Mouse (Mus musculus) forebrain, embryonic 12.5 days (tissue): ENCODE measurements around the gene Pbx4. TPM values are rescaled to one million over a fixed set of nuclear protein-coding genes. Genes with fewer than 3 reads are reported as not detected.
A peak's percentile ranks its signal among the peaks of the same experiment; 100 is the strongest.

Experiments used
- ATAC-seq: fragments of 200-750 bp; cut with Nextera tagmentation; 2 replicates; pipeline ENCODE4 v1.8.0; 2017; ENCODE audit warnings: moderate TSS enrichment; ENCODE audit not compliant: low FRiP score
- H3K27ac ChIP-seq: fragments of 300-500 bp; sonication (generic); 2 replicates; pipeline ENCODE4 v1.5.1; 2016; ENCODE audit warnings: mild to moderate bottlenecking
- H3K27me3 ChIP-seq: fragments of 300-500 bp; sonication (generic); 2 replicates; pipeline ENCODE4 v1.6.1; 2016; ENCODE audit warnings: mild to moderate bottlenecking
- H3K36me3 ChIP-seq: fragments of 300-500 bp; sonication (generic); replicated peaks from 2 replicates; pipeline ENCODE4 v1.6.1; 2016; ENCODE audit warnings: mild to moderate bottlenecking
- H3K4me1 ChIP-seq: fragments of 300-500 bp; sonication (generic); 2 replicates; pipeline ENCODE4 v1.6.1; 2016
- H3K4me2 ChIP-seq: fragments of 300-500 bp; sonication (generic); 2 replicates; pipeline ENCODE4 v1.6.1; 2016; ENCODE audit warnings: mild to moderate bottlenecking, moderate library complexity
- H3K4me3 ChIP-seq: fragments of 300-500 bp; sonication (generic); replicated peaks from 2 replicates; pipeline ENCODE4 v1.5.1; 2016; ENCODE audit warnings: mild to moderate bottlenecking
- H3K9ac ChIP-seq: fragments of 300-500 bp; sonication (generic); 2 replicates; pipeline ENCODE4 v1.6.1; 2016; ENCODE audit warnings: mild to moderate bottlenecking
- H3K9me3 ChIP-seq: fragments of 300-500 bp; sonication (generic); 2 replicates; pipeline ENCODE4 v1.6.1; 2016
- WGBS: fragments of 180-500 bp; shearing (Covaris S2); methylation state at CpG from one replicate; pipeline ENCODE4 v1.1.7; 2016; 5-methylcytosine and 5-hydroxymethylcytosine counted together
- polyA plus RNA-seq: library from polyadenylated mRNA; unstranded; fragments of >200 nt; fragmentation: Nextera tagmentation; extraction: Ambion mirVana; gene quantifications from 2 replicates; pipeline ENCODE4 v1.2.1, GENCODE M21; 2016

The Pbx4 gene
- polyA plus RNA-seq, 1 experiment from 2014 or later = 54.0 TPM

DNA sequence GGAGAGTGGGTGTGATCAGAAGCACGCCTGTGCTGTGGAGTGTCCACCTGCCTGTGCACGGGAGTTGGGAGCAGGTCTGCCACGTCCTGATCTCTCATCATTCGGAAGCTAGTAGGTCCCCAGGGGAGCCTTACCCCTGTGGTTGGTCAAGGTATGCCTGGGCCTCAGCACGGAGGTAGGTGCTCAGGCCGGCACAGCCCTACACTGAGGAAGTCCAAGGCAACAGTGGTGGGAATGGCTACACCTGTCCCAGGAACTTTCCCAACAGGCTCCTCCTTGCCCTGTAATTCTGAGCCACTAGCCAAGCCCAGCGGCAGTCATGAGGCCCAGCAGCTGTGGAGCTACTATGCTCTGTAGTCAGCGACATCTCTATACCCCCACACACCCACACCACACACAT lies 47.4 kb downstream of the Pbx4 start:
- Histone ChIP-seq H3K9ac (no peak overlapping the region), H3K4me3 (no peak overlapping the region), H3K27ac (no peak overlapping the region), H3K4me1 (peaks cover 19% of the 10 kb centered on the region), H3K4me2 (no peak overlapping the region), H3K36me3 (no peaks in the 10 kb centered on the region), H3K27me3 (peaks cover 84% of the 10 kb centered on the region), H3K9me3 (0 out of 2 replicates have a peak, but pooled peaks cover 3% of the 10 kb centered on the region)
- no peak for ATAC-seq
- WGBS = 65% methylated on average over 8 of the region's 8 CpGs

DNA sequence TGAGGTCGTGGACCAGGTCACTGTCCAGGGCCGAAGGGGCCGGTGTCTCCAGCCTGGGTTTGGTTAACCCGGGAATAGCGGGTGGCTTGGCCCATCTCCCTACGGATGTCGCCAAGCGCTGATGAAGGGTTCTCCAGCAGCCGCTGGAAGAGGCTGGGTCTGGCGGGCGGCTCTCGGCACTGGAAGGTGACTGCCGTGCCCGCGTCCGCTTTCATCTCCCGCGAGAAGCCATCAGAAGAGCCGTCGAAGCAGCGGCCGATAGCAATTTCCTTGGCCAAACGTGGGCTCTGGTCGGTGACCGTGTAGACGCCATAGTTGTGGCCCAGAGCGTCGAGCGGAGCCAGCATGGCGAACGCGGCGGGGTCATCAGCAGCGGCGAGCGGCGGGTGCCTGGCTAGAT lies 48.5 kb downstream of the Pbx4 start:
- Histone ChIP-seq H3K4me1 (peaks cover 19% of the 10 kb centered on the region), H3K4me3 (peak overlapping the region; percentile 41), H3K9me3 (0 out of 2 replicates have a peak, but pooled peaks cover 3% of the 10 kb centered on the region), H3K36me3 (no peaks in the 10 kb centered on the region), H3K4me2 (peak overlapping the region; percentile 53), H3K27ac (no peak overlapping the region), H3K27me3 (peaks cover 96% of the 10 kb centered on the region), H3K9ac (no peak overlapping the region; the same call in 1 of the 2 replicates)
- WGBS = 12% methylated on average over 37 of the region's 37 CpGs
- ATAC-seq = no peak

DNA sequence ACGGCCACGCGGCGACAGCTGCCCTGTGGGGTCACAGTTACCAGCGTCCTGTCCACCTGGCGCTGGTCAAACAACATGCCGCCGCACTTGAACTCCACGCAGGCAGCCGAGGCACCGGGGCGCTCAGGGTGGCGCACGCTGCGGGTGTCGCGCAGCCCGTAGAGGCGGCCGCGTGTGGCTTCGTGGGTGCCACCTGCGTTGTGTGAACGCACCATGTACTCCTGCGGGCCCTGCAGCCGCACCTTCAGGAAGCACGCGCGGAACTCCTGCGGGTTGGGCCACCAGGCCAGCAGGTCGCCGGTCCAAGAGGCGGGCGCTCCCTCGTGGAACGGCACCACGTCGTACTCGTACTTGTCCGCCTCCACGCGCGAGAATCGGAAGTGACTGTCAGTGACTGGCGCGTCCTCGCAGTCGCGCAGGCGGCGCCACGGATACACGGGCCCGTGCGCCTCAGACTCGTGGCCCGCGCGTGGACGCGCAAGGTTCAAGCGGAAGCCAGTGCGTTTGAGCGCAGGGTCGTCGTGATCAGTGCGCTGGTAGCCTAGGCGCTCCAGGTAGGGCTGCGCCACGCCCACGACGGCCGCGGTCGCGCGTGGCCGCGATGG lies 49.1 kb downstream of the Pbx4 start:
- Histone ChIP-seq H3K27me3 (peaks cover 96% of the 10 kb centered on the region), H3K9ac (no peak overlapping the region; the same call in 1 of the 2 replicates), H3K27ac (no peak overlapping the region), H3K4me3 (peak overlapping the region; percentile 41), H3K4me2 (peak overlapping the region; percentile 53), H3K9me3 (0 out of 2 replicates have a peak, but pooled peaks cover 3% of the 10 kb centered on the region), H3K4me1 (peaks cover 19% of the 10 kb centered on the region), H3K36me3 (no peaks in the 10 kb centered on the region)
- no peak for ATAC-seq
- 15% methylated on average over 79 of the region's 79 CpGs for WGBS

DNA sequence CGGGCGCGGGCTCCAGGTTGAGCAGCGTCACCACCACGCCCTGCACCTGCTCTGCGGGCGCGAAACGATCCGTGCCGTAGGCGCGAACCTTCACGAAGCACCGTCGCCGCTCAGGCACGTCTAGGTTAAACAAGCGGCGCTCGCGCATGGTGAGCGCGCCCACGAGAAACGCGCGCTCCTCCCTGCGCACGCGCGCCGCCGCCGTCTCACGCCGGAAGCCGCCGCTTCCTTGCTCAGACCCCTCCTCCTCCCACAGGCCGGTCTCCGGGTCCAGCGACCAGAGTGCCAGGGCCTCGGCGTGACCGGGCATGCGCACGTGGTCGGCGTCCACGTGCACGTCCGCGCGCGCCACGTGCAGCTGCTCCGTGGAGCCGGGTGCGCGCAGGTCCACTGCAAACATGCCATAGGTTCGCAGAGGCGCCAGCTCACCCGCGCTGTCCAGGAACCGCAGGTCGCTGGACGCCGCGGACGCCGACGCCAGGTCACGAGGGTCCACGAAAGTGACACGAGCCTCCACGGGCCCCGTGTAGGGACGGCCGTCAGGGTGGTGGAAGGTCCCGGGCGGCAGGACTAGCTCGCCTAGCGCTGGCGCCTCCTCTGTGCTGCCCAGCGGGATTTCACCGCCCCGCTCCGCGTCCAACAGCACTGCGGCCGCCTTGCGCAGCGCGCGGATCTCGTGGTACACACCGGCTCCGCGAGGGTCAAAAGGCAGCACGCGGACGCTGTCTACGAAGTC lies 49.9 kb downstream of the Pbx4 start:
- Histone ChIP-seq H3K27me3 (peaks cover 97% of the 10 kb centered on the region), H3K4me2 (peak overlapping the region; percentile 53), H3K36me3 (no peaks in the 10 kb centered on the region), H3K9ac (no peak overlapping the region), H3K4me3 (peak overlapping the region; percentile 41), H3K4me1 (peaks cover 25% of the 10 kb centered on the region), H3K9me3 (0 out of 2 replicates have a peak, but pooled peaks cover 3% of the 10 kb centered on the region), H3K27ac (no peak overlapping the region)
- peak; percentile 57 for ATAC-seq
- WGBS = 7% methylated on average over 101 of the region's 103 CpGs

DNA sequence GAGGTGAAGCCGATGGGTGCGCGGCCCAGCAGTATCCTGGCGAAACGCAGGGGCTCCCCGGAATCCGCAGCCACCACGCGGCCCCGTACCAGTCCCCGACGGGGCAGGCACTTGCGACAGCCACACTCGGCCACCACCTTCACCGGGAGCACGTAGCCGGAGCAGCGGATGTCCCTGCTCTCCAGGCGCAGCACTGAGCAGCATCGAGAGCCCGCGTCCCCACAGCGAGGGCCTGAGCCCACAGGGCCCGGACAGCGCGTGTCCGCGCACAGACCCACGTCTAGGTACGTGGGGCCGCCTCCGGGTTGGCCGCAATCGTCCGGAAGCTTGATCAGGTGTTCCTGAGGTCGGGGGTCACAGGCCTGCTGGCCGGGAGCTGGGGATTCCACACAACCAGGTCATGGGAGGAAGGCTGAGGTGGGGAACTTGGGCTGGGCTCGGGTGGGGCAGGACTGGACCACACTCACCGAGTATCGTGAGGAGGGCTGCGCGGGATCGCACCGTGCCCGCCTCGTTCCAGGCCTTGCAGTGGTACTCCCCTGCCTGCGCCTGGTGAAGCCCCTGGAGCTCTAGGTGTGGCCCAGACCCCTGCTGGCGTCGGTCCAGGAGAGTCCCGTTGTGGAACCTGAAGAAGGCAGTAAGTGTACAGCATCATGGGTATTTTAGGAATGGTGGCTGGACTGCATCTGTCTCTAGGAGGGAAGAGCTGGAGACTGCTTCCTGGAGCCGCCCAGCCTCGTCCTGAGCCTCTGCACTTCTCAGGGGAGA lies 50.7 kb downstream of the Pbx4 start:
- H3K27ac ChIP-seq = no peak overlapping the region
- no peak overlapping the region for H3K9ac ChIP-seq
- H3K9me3 ChIP-seq = 0 out of 2 replicates have a peak, but pooled peaks cover 3% of the 10 kb centered on the region
- H3K4me1 ChIP-seq = peaks cover 33% of the 10 kb centered on the region
- peak overlapping the region; percentile 53; the same call in 1 of the 2 replicates for H3K4me2 ChIP-seq
- H3K27me3 ChIP-seq = peaks cover 99% of the 10 kb centered on the region
- 8% methylated on average over 52 of the region's 52 CpGs for WGBS
- peak overlapping the region; percentile 41 for H3K4me3 ChIP-seq
- ATAC-seq = no peak
- H3K36me3 ChIP-seq = no peaks in the 10 kb centered on the region

DNA sequence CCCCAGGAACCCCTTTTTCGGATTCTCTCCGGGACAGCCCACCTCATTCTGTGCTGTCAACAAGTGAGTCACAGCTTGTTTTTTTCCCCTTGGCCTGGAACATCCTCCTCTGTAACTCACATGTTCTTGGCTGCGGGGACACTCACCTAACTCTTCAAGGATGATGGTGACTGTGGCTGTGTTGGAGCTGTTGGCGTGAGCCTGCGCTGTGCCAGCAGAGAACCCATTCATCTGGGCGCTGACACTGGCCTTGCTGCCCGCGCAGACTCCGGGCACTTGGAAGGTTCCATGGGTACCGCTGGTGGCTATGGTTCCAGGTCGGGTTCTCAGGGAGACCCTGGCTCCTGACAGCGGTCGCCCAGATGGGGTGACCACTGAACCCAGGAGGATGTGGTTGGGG lies 51.9 kb downstream of the Pbx4 start:
- WGBS = 51% methylated on average over 13 of the region's 13 CpGs
- no peaks in the 10 kb centered on the region for H3K36me3 ChIP-seq
- no peak overlapping the region for H3K9ac ChIP-seq
- H3K27me3 ChIP-seq = peaks cover 100% of the 10 kb centered on the region
- ATAC-seq = no peak
- no peak overlapping the region for H3K4me3 ChIP-seq
- 0 out of 2 replicates have a peak, but pooled peaks cover 3% of the 10 kb centered on the region for H3K9me3 ChIP-seq
- peaks cover 44% of the 10 kb centered on the region for H3K4me1 ChIP-seq
- no peak overlapping the region for H3K4me2 ChIP-seq
- H3K27ac ChIP-seq = no peak overlapping the region

DNA sequence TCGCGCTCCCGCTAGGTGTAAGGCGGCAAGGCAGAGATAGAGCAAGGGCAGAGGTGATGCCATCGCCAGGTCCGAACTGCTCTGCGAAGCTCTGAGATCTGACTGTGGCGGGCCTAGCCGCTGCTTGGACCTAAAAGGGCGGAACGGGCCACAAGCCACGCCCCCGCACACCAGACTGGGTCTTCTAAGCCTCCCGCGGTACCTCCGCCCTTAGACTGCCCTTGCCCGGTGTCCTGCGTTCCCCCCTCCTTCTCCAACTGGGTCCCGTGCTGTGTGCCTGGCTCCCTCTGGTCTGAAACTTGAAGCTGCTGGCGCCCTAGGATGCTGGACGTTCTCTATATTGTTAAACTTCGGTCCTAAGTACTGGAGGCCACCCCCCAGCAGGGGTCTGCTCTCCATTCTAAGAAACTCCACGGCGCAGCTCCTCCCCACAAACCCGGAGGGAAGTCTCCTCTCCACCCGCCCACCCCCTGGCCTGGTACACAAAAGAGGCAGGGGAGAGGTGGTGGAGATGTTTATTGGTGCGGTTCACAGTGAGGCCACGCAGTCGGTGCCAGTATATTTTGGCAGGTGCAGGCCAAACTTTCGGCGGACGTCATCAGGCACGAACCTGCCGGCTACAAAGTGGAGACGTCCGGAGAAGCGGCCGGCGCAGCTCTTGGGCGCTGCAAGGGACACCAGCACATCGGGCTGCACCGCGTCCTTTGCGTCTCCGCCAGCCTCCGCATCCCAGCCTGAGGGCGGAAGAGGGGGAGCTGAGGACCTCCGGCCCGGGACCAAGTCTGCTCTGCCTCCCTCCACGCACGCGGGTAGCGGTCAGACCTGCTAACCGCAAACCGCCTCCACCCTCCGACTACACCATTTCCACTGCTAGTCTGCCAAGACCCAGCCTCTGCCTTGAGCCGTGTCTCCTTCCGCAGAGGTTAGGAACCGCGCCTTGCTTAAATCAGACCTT lies 55.3 kb downstream of the Pbx4 start, which contains the start of gene Cilp2:
Gene Cilp2, minus strand, starts transcription at position 399 of the 955 bp plus-strand sequence.
- no peaks in the 10 kb centered on the region for H3K9me3 ChIP-seq
- H3K36me3 ChIP-seq = 0 out of 2 replicates have a peak, but pooled peaks cover 5% of the 10 kb centered on the region
- H3K27ac ChIP-seq = no peak within 1 kb of the TSS
- H3K4me3 ChIP-seq = peak within 1 kb of the TSS; percentile 29
- no peak for ATAC-seq
- WGBS = under 1% methylated on average over 59 of the region's 60 CpGs
- no peak within 1 kb of the TSS for H3K9ac ChIP-seq
- H3K27me3 ChIP-seq = peaks cover 84% of the 10 kb centered on the region
- peaks cover 46% of the 10 kb centered on the region for H3K4me1 ChIP-seq
- peak within 1 kb of the TSS; percentile 42 for H3K4me2 ChIP-seq

DNA sequence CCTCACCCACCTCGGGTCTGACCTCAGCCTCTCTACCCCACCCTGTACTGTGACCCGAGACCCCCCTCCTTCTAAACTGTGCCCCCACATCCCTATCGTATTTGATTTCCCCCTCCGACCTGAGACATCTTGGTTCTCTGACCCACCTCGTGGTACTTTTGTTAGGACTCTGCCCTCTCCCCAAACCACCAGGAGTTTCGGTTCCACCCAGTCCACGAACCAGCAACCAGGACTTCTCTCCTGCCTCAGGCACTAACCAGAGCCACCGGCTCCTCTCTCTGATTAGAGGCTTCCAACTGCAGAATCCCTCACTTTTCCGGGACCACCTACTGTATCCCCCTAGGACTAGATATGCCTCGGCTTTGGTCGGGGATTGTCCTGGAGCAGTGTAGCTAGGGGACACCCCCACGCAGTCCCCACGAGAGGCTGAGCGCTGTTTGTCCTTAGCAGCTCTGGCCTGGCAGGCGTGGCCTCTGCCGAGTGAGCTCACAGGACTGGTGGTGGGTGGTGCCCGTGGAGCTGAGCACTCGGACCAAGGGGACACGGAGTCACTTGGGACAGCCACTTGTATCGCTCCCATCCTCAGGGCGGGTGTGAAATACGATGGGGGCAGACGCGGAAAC lies 56.1 kb downstream of the Pbx4 start:
- Histone ChIP-seq H3K9me3 (no peaks in the 10 kb centered on the region), H3K4me3 (peak overlapping the region; percentile 29), H3K27me3 (peaks cover 83% of the 10 kb centered on the region), H3K9ac (no peak overlapping the region), H3K4me1 (peaks cover 50% of the 10 kb centered on the region), H3K27ac (no peak overlapping the region), H3K4me2 (peak overlapping the region; percentile 42), H3K36me3 (peaks cover 8% of the 10 kb centered on the region; the same call in 1 of the 2 replicates)
- ATAC-seq = no peak
- 5% methylated on average over 24 of the region's 24 CpGs for WGBS

DNA sequence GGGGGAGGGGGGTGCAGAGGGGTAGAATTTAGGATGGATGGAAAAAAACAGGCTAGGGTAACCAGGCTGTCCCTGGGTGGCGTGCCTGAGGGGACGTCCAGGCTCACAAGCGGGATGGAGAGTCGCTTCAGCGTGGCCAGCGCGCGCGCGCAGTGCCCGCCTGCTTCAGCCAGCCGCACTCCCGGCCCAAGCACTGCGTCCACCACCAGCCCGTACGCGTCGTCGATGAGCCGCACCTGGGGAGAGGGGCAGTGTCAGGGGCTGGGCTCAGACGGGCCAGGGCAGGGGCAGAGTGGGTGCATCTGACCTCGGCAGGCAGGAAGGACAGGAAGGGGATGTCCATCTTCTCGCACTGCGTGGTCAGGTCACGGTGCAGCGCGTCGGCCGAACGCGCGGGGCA lies 56.6 kb downstream of the Pbx4 start:
- Histone ChIP-seq H3K4me1 (peaks cover 56% of the 10 kb centered on the region), H3K9ac (no peak overlapping the region), H3K36me3 (peaks cover 13% of the 10 kb centered on the region; the same call in 1 of the 2 replicates), H3K4me3 (peak overlapping the region; percentile 29), H3K27ac (no peak overlapping the region), H3K4me2 (peak overlapping the region; percentile 42), H3K27me3 (peaks cover 77% of the 10 kb centered on the region), H3K9me3 (no peaks in the 10 kb centered on the region)
- ATAC-seq = peak; percentile 17; the same call in 1 of the 2 replicates
- 4% methylated on average over 32 of the region's 32 CpGs for WGBS

DNA sequence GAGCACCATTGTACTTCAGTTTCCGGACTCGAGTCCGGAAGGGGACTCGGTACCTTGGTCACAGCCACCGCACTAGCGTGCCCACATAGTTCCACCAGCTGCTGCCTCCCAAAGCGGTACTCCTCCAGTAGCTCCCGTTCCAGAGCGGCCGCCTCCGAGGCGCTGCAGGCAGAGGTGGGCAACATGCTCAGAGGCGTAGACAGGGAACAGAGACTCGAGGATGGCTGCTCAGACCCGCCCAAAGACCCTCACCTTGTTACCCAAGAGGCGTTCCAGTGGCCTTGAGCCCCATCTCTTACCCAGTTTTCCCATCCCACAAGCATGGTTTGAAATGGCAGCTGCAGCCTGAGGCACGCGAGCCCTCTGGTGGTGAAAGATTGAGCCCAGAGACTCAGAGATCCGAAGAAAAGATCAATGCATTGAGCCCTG lies 58.5 kb downstream of the Pbx4 start:
- Histone ChIP-seq H3K4me1 (peaks cover 75% of the 10 kb centered on the region), H3K36me3 (peaks cover 20% of the 10 kb centered on the region), H3K27me3 (peaks cover 58% of the 10 kb centered on the region), H3K9ac (no peak overlapping the region), H3K9me3 (no peaks in the 10 kb centered on the region), H3K27ac (no peak overlapping the region), H3K4me2 (no peak overlapping the region), H3K4me3 (no peak overlapping the region)
- 38% methylated on average over 19 of the region's 19 CpGs for WGBS
- ATAC-seq = no peak

DNA sequence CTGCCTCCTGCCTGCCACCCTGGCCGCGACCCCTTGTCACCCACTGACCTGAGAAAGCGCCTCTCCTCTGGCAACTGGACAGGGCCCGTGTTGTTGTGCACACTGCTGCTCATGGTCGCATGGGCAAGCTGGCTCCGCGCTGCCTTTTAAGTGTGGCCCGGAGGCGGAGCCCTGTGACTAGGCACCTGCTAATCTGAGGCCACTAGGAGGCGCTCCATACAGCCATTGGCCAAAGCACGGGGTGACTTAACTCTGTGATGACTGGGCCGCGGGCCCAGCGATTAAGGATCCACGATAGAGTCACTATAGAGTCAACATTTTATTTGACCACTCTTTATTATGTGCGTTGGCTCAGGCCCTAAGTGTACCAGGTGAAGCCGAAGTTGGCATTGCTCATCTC lies 61.6 kb downstream of the Pbx4 start:
- no peak overlapping the region for H3K4me3 ChIP-seq
- peak; percentile 6; the same call in 1 of the 2 replicates for ATAC-seq

More for the DNA sequence above, 61.6 kb downstream of the Pbx4 start:
- Histone ChIP-seq H3K4me1 (peaks cover 65% of the 10 kb centered on the region), H3K27ac (peak overlapping the region; percentile 25; the same call in 1 of the 2 replicates), H3K36me3 (peaks cover 38% of the 10 kb centered on the region), H3K27me3 (peaks cover 28% of the 10 kb centered on the region), H3K9me3 (no peaks in the 10 kb centered on the region), H3K4me2 (no peak overlapping the region), H3K9ac (no peak overlapping the region)
- WGBS = 25% methylated on average over 17 of the region's 17 CpGs
